Mouse (Mus musculus) cortical plate, adult 2 months (tissue): ENCODE data around the gene Nlrc5.

Experiments used
- CTCF ChIP-seq: fragments of 200-500 bp; IDR thresholded peaks from 2 replicates; pipeline ENCODE4 v1.5.1; 2011; ENCODE audit warnings: mild to moderate bottlenecking, control low read depth, low read length; ENCODE audit not compliant: insufficient read depth; ENCODE audit errors: extremely low read depth
- POLR2A ChIP-seq: fragments of 200-500 bp; IDR thresholded peaks from 2 replicates; pipeline ENCODE4 v1.6.1; 2011; ENCODE audit warnings: mild to moderate bottlenecking, low read length, control low read depth; ENCODE audit not compliant: insufficient read depth; ENCODE audit errors: extremely low read depth

- TF ChIP-seq CTCF: no peak
- TF ChIP-seq POLR2A: no peak
Observed at GRCm38 (mm10) chr8:94567159-94567849, 133.1 kb downstream of the Nlrc5 start.
